Mouse (Mus musculus) spleen, adult 2 months (tissue): Measurements from ENCODE around the gene Kctd2. TPM values are rescaled to one million over a fixed set of nuclear protein-coding genes. Genes with fewer than 3 reads are reported as not detected.

Experiments
- DNase-seq, 2 experiments: peaks; one replicate each; pipeline versions ENCODE4 v3.0.0 to v3.0.0-alpha.2; 2012 to 2021; ENCODE audit warnings: low spot score in 2 of 2, low read depth in 1 of 2
- H3K27ac ChIP-seq: fragments of 200-500 bp; 2 replicates; pipeline ENCODE4 v1.5.1; 2012; ENCODE audit warnings: low read length, inconsistent platforms; ENCODE audit not compliant: insufficient read depth
- H3K27me3 ChIP-seq: fragments of 200-500 bp; 2 replicates; pipeline ENCODE4 v1.6.1; 2012; ENCODE audit warnings: mild to moderate bottlenecking, moderate library complexity, low read length, inconsistent platforms; ENCODE audit not compliant: control insufficient read depth, insufficient read depth
- H3K36me3 ChIP-seq: fragments of 200-500 bp; 2 replicates; pipeline ENCODE4 v1.6.1; 2012; ENCODE audit warnings: mild to moderate bottlenecking, low read length, inconsistent platforms; ENCODE audit not compliant: control insufficient read depth, insufficient read depth
- H3K4me1 ChIP-seq: fragments of 200-500 bp; 2 replicates; pipeline ENCODE4 v1.6.1; 2011; ENCODE audit warnings: inconsistent platforms; ENCODE audit not compliant: control insufficient read depth, insufficient read depth, insufficient read length
- H3K4me3 ChIP-seq: fragments of 200-500 bp; 2 replicates; pipeline ENCODE4 v1.5.1; 2011; ENCODE audit warnings: mild to moderate bottlenecking, inconsistent platforms; ENCODE audit not compliant: insufficient read depth, insufficient read length; ENCODE audit errors: extremely low read depth
- CTCF ChIP-seq: fragments of 200-500 bp; IDR thresholded peaks from 2 replicates; pipeline ENCODE4 v1.5.1; 2011; ENCODE audit warnings: mild to moderate bottlenecking, inconsistent platforms; ENCODE audit not compliant: insufficient read depth, insufficient read length, insufficient replicate concordance; ENCODE audit errors: extremely low read depth
- POLR2A ChIP-seq: fragments of 200-500 bp; IDR thresholded peaks from 2 replicates; pipeline ENCODE4 v1.6.1; 2011; ENCODE audit warnings: low read depth, low read length, inconsistent platforms
- WGBS: fragments of 180-500 bp; shearing (Covaris S2); methylation state at CpG from one replicate; pipeline ENCODE4 v1.1.7; 2018; 5-methylcytosine and 5-hydroxymethylcytosine counted together
- polyA plus RNA-seq: library from polyadenylated mRNA; depleted of rRNA; stranded (reverse); fragments of >200 nt; gene quantifications from 2 replicates; pipeline ENCODE4 v1.2.3, GENCODE M21; 2012

The Kctd2 gene
- polyA plus RNA-seq, 1 experiment, result 21.8 TPM

- no peaks in the 10 kb centered on the region for H3K36me3 ChIP-seq
- no peak for DNase-seq
- H3K27me3 ChIP-seq, result no peaks in the 10 kb centered on the region; the same call in 1 of the 2 replicates
- H3K4me3 ChIP-seq, result no peak overlapping the region
- H3K4me1 ChIP-seq, result no peaks in the 10 kb centered on the region; the same call in 1 of the 2 replicates
- TF ChIP-seq POLR2A, result no peak
- TF ChIP-seq CTCF, result no peak
- H3K27ac ChIP-seq, result no peak overlapping the region
- 68% methylated on average over 3 of the region's 3 CpGs for WGBS
These were observed 19.4 kb downstream of the Kctd2 start for GRCm38 (mm10) chr11:115439326-115439725.

DNA sequence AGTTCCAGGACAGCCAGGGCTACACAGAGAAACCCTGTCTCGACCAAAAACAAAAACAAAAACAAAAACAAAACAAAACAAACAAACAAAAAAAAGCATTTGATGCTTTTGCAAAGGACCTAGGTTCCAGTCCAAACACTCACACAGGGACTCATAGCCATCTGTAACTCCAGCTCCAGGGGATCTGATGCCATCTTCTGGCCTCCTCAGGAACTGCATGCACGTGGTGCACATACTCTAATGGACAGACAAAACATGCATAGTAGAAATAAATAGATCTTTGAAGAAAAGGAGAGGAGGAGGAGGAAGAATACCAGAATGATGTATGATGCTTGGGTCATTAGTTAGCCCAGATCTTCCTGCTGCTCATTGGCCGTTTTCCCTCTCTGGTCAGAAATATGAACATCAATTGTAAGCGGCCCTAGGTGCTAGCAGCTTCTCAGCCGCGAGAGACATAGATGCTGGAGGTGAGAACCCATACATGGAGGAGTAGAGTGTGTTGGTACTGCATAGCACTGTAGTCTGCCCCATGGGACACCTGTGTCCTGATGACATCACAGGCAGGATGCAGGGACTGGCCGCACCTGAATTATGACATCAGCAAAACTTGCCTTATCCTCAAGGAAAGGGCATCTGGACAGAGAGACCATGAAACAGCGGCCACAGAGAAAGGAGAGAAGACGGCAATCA lies 20.1 kb downstream of the Kctd2 start, which contains the start of gene Trim80:
Gene Trim80 (plus strand): TSS at position 640 of the 690 bp plus-strand sequence.
- no peaks in the 10 kb centered on the region for H3K36me3 ChIP-seq
- 93% methylated on average over 9 of the region's 9 CpGs for WGBS
- H3K4me1 ChIP-seq, result no peaks in the 10 kb centered on the region; the same call in 1 of the 2 replicates
- TF ChIP-seq POLR2A (no peak), CTCF (no peak)
- no peak within 1 kb of the TSS for H3K27ac ChIP-seq
- H3K27me3 ChIP-seq, result no peaks in the 10 kb centered on the region; the same call in 1 of the 2 replicates
- DNase-seq, result no peak
- no peak within 1 kb of the TSS for H3K4me3 ChIP-seq

DNA sequence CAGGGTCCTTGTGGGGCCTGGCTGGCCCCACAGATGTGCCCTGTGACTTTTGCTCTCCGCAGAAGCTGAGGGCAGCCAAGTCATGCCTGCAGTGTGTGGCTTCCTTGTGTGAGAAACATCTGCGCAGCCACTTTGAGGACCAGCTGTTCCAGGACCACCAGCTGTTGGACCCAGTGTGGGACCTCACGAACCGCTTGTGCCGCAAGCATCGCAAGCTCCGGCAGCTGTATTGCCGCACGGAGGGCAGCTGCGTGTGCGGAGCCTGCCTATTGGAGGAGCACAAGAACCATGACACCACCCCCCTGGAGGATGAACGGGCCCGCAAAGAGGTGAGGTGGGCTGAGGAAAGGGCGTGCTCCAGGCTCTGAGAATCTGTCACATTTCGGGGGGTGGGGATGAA lies 21.5 kb downstream of the Kctd2 start:
- no peak for DNase-seq
- H3K27me3 ChIP-seq, result no peaks in the 10 kb centered on the region
- H3K4me3 ChIP-seq, result no peak overlapping the region
- TF ChIP-seq POLR2A (no peak), CTCF (no peak)
- WGBS, result 77% methylated on average over 15 of the region's 15 CpGs
- no peaks in the 10 kb centered on the region for H3K36me3 ChIP-seq
- no peaks in the 10 kb centered on the region for H3K4me1 ChIP-seq
- no peak overlapping the region for H3K27ac ChIP-seq

- WGBS, result 81% methylated on average over 3 of the region's 3 CpGs
- no peak overlapping the region for H3K4me3 ChIP-seq
- H3K4me1 ChIP-seq, result 0 out of 2 replicates have a peak, but pooled peaks cover 3% of the 10 kb centered on the region
- no peak overlapping the region for H3K27ac ChIP-seq
- TF ChIP-seq POLR2A, result no peak
- no peak for TF ChIP-seq CTCF
- no peaks in the 10 kb centered on the region for H3K27me3 ChIP-seq
- DNase-seq, result no peak
- no peaks in the 10 kb centered on the region for H3K36me3 ChIP-seq
These were observed 27.0 kb downstream of the Kctd2 start for GRCm38 (mm10) chr11:115446906-115447305.

GRCm38 (mm10) chr11:115447321-115447885 lies 27.5 kb downstream of the Kctd2 start:
- H3K27me3 ChIP-seq, result no peaks in the 10 kb centered on the region
- no peaks in the 10 kb centered on the region for H3K36me3 ChIP-seq
- H3K4me3 ChIP-seq, result no peak overlapping the region
- TF ChIP-seq POLR2A (no peak), CTCF (no peak)
- H3K4me1 ChIP-seq, result peaks cover 5% of the 10 kb centered on the region; the same call in 1 of the 2 replicates
- WGBS, result 93% methylated on average over 11 of the region's 11 CpGs
- H3K27ac ChIP-seq, result no peak overlapping the region
- no peak for DNase-seq

DNA sequence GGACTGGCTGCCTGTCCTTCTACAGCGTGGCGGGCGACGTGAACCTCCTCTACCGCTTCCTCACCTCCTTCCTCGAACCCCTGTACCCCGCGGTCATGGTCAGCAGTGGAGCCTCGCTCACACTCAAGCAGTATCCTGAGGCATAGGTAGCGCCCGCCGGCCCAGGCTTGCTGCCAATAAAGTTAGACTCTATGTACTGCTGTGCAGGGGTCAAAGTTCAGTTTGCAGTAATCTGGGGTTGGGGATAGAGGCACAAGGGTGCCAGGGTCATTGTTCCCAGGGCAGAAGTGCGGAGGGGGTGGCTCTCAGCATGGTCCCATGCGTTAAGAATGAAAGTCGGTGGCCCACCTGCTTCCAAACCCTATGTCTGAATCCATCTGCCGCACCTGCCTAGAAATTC lies 28.1 kb downstream of the Kctd2 start:
- WGBS, result 90% methylated on average over 16 of the region's 16 CpGs
- Histone ChIP-seq H3K4me3 (no peak overlapping the region), H3K4me1 (peaks cover 5% of the 10 kb centered on the region; the same call in 1 of the 2 replicates), H3K27ac (no peak overlapping the region), H3K36me3 (no peaks in the 10 kb centered on the region), H3K27me3 (no peaks in the 10 kb centered on the region)
- DNase-seq, result no peak
- TF ChIP-seq CTCF (no peak), POLR2A (no peak)

GRCm38 (mm10) chr11:115448998-115449397 lies 29.1 kb downstream of the Kctd2 start:
- H3K4me1 ChIP-seq, result peaks cover 5% of the 10 kb centered on the region; the same call in 1 of the 2 replicates
- H3K36me3 ChIP-seq, result no peaks in the 10 kb centered on the region
- 85% methylated on average over 7 of the region's 7 CpGs for WGBS
- no peak overlapping the region for H3K27ac ChIP-seq
- TF ChIP-seq POLR2A (no peak), CTCF (no peak)
- H3K4me3 ChIP-seq, result no peak overlapping the region
- DNase-seq, result no peak
- H3K27me3 ChIP-seq, result no peaks in the 10 kb centered on the region
